Mouse (Mus musculus) 3T3-L1 (cell line): Measurements from ENCODE around the gene Nras.

Experiments used
- DNase-seq: peaks from one replicate; pipeline ENCODE4 v3.0.0-alpha.2; 2015; ENCODE audit warnings: low read depth, low spot score

Gene Nras

DNA sequence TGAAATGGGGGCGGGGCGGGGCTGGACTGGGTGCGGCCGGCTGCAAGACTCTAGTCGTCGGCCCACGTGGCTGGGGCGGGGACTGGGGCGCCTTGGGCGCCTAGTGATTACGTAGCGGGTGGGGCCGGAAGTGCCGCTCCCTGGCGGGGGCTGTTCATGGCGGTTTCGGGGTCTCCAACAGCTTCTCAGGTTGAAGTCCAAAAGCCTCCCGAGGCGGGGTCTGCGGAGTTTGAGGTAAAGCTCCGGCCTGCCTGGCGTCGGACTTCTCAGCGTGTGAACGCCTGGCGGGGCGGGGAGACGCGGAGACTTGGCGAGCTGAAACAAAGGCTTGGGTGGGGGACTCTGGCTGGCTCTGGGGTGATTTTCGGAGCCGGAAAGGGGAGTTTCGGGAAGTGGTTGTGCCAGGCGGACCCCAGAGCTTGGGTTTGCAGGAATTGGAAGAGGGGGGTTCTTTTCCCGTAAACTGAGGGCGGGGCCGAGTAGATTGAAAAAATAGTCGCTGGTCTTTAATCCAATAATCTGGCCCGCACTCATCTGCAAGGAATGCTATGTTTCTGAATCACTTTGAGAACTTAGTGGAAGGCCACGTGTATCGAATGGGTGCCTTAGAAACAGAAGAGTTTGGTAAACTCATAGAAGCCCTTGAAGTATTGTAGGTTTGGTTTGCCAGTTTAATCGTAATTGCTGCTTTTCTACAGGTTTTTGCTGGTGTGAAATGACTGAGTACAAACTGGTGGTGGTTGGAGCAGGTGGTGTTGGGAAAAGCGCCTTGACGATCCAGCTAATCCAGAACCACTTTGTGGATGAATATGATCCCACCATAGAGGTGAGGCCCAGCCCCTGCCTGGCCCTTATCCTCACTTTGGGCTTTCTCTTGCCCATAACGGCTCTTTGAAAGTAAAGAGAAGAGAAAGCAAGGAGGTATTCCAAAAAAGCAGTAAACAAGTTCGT is at the start of gene Nras:
Gene Nras (plus strand): TSS at position 79 of the 951 bp plus-strand sequence.
- DNase-seq: peak; percentile 95

DNA sequence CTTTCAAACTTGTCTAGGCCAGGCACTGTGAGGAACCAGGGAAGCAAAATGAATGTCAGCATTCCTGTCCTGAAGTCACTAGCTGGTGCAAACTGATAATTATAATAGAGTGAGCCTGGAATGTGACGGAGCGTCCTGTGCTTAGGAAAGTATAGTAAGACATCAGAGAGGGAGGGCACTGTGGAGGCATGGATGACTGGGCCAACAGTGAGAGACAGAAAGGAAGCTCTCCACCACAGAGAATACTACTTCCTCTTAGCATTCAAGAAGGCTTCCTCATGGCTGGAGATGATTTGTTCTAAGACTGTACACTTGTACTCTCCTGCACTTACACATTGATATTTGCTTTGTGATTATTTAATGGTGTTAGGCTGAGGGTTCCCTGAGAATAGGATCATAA is 40.7 kb upstream of the Nras start:
- no peak for DNase-seq

DNA sequence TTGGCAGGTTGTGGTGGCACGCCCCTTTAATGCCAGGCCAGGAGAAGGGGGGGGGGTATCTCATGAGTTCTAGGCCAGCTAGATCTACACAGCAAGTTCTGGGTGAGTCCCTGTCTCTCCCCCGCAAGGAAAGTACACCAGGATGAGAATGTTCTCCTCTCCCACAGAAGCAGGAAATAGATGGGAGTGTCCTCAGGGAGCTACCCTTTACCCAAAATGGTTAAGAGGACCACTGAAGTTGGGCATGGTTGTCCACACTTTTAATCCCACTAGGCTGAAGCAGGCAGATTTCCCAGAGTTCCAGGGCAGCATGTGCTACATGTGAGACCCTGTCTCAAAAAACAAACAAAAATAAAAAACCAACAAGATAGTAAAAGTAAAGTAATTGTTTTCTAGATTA is 38.6 kb upstream of the Nras start:
- DNase-seq: peak; percentile 20

DNA sequence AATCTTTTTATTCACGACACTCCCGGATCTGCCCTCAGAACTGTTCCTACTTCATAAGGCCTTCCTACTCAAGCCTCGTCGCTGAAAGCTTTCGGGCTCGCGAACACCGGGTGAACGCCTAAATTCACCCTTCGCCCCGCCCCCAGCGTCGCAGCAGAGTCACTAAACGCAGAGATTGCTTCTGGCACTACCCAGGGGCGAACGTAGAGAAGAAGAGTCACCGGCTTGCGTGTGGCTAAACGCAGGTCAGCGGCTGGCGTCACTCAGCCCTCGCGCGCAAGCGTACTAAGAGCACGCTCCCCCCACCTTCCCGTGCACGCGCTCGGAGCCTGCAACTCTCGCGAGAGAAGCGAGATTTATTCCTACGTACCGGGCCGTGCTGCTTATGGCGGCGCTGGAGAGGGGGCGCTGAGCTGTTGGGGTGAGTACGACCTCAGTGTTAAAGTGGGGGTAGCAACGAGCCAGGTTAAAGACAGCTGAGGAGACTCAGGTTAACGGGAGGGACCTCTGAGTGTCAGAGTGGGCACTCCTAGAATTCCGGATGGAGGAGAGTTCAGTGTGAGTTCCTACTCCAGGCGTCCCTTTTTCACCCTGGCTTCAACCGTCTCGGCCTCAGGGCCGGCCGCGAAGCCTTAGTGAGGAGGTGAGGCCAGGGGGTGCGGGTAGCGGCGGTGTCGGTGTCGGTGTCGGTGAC is 37.7 kb upstream of the Nras start, which contains the start of gene Csde1:
Gene Csde1 (plus strand): TSS at position 178 of the 694 bp plus-strand sequence.
- peak; percentile 99 for DNase-seq

DNA sequence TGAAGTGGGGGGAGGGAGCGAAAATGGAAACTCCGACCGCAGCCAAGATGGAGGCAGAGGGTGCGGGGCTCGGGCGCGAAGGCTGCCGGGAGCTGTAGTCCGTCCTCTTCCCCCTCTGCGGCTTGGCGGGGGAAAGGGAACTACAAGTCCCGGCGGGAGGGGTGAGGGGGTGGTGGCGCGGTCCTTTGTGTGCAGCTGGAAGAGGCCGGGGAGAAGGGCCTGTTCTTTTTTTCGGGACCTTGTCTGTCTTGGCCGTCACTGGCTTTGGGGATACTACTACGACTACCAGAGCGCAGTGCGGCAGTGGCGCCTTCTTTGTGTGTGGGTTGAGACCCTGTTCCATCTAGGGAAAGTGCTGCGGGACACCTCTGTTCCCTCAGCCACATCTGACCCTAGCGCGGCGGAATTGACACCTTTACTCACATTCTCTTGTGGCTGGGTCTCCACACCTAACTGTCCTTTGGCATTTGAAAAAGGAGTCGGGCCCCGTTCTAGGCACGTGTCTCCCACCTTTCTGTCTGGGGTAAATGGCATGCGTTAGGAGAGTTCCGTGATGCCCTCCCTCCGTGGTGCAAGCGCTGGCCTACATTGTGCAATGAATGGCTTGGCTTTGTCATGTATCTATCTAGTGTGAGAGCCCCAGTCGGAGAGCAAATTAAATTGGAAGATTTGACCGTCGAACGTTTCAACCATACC is 37.0 kb upstream of the Nras start:
- peak; percentile 91 for DNase-seq

DNA sequence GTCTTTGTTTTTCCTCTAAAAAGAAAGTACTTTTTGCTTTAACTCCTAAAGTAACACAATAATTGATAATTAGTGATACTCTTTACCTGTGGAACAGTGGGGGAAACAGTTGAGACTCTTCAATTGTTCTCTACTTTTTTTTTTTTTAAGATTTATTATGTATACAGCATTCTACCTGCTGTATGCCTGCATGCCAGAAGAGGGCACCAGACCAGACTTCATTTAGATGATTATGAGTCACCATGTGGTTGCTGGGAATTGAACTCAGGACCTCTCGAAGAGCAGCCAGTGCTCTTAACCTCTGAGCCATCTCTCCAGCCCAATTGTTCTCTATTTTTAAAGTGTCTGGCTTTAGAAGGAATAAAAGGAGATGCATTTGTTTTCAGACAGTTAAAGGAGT is 31.9 kb upstream of the Nras start:
- peak; percentile 65 for DNase-seq

DNA sequence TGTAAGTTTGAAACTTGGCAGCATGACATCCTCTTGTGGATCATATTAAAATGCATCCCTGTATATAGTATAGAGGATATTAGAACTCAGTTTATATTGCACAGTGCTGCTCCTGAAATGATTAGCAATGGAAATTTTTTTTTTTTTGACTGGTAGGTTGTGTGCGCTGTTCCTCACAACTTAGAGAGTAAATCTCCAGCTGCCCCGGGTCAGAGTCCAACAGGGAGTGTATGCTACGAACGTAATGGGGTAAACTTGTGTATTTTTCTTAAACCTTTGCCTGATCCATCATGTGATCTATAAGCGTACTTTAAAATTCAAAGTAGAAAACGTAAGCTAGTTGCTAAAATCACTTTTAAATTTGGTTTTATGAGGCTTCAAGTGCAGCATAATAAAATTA is 17.8 kb upstream of the Nras start:
- no peak for DNase-seq

DNA sequence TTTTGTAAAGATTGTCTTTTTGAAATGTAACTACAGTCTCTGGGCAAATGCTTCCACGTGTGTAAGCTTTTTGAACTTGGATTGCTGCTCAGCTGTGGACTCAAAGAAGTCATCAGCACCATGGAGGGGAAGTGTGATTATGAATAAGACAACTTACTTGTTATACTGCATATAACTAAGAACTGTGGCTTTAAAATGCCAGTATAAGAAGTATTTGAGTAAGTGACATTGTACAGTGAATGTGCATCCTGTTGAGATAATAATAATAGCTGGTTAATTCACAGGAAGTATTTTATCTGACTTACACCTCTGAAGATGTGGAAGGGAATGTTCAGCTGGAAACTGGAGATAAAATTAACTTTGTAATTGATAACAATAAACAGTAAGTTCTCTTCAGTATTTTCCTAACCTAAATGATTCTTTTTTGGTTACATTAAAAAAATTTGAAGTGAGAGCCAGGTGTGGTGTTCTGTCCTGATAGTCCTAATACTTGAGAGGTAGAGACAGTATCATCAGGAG is 17.2 kb upstream of the Nras start:
- DNase-seq: no peak

DNA sequence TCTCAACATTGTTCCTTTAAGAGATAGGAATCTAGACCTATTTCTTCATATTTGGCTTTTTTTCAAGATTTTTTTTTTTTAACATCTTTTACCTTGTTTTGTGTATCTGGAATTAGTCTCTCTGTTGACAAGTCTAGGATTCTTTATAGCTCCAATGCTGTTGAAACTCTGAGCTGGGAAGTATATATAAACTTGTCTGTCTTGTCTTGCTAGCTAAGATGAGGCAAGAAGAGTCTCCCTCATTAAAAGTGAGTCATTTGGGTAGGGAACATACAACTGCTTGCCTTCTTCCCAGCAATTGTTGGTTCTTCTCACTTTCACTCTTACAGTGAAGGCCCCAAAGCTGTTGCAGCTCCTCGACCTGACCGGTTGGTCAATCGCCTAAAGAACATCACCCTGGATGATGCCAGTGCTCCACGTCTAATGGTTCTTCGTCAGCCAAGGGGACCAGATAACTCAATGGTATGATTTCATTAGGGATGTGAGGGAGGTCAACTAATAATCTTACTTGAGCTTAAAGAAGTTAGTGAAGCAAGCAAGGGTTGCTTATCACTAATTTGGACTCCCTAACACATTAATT is 2.0 kb upstream of the Nras start:
- no peak for DNase-seq

DNA sequence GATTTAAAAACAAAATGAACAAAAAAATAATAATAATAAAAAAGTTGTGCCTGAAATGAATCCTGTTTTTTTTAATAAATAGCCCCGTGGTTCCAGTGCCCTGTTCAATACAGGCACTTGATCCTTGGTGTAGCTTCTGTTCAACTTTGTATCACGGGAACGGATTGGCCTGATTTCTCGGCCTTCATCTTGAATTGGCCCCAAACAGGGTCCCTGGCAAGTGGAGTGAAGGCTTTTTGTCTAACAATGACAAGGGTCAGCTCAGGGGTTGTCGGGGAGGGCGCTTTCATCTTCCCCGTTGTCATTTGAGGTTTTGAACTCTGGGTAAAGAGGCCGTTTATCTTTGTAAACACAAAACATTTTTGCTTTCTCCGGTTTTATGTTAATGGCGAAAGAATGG is 333 bp upstream of the Nras start:
- no peak for DNase-seq

DNA sequence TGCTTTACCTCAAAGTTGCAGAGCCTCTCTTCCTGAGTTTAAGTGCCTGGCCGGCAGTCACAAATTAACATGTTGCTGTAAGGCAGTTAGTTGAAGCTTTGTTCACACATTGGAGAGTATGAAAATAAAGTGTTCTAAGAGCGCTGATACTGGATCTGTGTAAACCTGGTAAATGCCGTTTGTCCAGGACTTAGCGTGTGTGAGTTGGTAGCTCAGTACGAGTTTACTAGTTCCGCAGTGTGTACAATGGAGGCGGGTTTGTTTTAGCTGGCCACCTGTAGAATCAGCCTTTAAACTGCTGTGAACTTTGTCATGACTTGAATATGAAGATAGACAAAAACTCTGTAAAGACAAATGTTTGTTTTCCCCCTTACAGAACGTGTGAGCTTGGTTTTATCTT is 8.8 kb downstream of the Nras start:
- DNase-seq: no peak

DNA sequence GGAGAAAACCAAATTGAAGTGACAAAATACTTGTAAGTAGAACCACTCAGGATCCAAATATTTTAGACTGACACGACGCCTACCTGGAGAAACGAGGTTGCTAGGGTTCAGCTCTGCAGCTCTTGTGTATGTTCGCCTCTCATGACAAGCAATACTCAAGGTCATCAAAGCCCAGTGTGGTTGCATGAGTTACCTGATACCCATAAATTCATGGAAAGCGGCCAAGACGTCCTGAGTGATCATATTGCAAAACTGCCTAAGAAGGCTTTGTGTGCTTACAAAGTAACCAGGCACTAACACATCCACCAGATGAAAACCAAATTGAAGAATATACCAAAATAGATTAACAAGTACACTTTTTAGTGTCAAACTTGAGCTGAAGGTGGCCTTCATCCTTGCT is 10.9 kb downstream of the Nras start:
- peak; percentile 29 for DNase-seq

DNA sequence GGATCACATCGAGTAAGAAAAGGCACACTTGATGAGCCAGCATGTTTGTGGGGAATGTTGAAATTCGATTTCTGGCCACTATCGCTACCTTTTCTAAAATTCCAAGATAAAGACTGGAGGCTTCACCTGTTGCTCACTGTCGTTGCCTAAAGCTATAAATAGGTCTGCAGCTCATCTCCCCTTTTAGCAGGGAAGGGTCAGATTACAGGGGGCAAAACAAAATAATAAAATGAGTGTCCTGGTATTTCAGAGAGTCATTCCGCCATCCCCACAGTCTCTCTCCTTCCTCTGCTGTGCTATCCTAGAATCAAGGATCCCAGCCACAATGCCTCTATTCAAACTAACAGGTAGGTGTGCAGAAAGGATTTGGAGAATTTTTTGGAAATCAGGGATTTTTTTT is 15.7 kb downstream of the Nras start, which contains the start of gene Ampd1:
Gene Ampd1 (plus strand): TSS at position 244 of the 400 bp plus-strand sequence.
- DNase-seq: no peak

DNA sequence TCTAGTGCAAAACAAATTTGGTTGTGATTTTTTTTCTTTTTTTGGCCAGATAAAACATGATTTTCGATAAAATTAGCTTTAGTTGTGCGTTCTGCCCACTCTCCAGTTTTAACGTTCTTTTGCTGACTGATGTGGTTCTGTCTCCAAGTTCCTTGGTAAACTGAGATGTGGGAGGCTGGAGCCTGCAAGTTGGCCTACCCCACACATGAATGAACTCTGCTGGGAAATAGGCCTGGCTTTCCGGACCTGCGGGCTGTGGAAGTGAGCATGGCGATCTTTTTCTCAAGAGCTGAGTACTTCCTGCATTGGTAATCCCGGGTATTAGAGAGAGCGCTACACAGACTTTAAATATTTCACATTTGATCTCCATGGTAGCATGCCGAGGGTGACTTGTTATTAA is 17.8 kb downstream of the Nras start:
- no peak for DNase-seq

DNA sequence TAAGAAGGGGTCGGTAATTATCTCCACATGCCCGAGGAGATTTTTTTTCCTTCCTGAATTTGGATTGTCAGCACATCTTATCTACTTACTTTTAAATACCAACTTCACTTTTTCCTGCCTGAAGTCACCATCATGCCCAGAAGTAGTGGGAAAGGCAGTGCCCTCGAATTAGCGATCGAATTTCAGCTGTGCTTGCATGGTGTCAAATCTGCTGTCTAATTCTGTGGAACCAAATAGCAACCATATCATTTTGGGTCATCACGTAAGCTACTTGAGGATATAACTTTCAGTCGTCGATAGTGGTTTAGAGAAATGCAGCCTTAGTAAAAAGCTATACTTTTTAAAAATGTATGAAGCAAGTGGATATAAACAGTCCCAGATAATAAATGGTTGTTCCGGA is 18.4 kb downstream of the Nras start:
- DNase-seq: no peak

DNA sequence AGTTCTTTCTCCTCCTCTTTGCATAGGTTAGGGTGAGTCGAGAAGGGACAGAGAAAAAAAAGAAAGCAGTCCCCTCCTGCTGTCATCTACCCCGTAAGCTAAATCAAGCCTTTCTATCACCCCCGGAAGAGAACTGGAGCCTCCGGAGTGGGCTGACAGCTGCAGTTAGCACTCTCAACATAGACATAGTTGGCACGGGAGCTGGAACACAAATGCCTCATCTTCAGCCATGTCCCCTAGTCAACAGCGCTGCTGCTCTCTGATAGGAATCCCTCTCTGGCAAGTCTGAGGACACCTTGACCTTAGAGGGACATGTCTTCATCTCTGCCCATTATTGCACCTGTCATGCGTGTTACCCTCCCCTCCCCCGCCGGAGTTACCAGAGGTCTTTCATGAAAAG is 21.2 kb downstream of the Nras start:
- DNase-seq: no peak

DNA sequence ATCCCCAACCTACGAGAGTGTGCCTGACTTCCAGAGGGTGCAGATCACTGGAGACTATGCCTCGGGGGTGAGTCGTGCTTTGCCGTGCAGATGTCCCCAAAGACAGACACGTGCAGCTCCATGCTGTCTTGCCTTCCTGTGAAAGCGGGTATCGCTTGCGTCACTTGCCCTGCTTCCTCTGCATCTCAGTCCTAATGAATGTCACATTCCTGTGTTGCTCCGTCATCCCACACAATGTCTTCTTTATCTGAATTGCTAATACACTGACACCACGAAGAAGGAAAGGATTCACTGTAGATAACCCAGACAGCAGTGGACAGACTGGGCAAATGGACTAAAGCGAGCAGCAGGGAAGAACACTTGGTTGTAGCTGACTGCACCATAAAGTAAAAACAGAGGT is 23.0 kb downstream of the Nras start:
- peak; percentile 68 for DNase-seq

DNA sequence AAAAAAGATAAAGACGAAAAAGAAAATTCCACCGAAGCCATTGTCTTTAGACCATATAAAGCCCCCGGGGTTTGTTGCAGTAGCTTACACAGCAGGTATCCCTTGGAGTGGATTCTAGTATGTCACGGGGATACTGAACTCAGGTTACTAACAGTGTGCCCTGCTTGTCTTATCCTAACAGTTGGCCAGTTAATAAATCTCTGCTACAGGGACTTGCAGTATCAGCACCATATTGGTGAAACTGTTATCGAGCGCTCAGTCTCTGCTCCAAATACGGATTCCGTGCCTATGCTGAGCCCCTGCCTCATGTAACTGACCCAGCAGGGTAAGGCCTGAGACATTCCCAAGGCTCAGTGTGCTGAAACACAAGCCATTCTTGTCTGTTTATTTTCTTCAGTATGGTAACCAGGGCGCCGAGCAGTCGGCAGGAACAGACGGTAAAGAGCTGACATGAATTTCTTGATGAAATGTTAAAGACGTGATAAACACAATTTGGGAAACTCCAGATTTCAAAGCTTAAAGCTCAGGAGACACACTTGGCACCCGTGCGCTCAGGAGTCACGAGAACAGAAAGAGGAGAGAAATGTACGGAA is 23.9 kb downstream of the Nras start:
- DNase-seq: no peak

DNA sequence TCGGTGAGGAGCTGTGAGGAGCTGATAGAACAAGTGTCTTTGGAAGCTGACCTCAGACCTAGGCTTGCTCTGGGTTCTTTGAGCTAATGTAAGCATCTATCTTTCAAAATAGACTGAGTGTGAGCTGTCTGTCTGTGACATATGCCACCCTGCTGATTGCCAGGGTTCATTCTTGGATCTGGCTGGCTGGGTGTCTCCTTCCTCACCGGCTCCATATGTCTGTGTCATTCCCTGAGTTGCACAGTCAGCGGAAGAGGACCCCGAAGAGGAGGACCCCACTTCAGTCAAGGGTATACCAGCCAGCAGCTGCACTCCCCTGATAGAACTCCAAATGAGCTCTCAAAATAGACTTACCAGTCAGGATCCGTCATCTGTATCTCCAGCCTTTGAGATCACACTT is 24.7 kb downstream of the Nras start:
- DNase-seq: no peak

DNA sequence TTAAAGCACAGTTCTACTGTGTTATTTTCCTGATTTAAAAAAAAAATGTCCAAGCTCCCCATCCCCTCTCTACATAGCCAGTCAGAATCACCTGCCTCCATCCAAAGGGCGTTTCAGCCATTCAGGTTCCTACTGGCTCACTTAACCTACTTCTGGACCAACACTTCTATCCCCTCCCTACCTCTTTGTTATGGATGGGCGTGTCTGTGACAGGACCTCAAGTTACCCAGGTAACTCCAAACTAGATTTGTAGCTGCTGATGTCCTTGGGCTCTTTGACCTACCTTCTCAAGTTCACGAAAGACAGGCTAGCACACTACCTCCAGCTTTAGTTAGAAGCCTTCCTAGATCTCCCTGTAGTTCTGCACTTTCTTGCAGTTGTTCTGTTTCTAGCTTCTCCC is 27.9 kb downstream of the Nras start:
- DNase-seq: no peak

DNA sequence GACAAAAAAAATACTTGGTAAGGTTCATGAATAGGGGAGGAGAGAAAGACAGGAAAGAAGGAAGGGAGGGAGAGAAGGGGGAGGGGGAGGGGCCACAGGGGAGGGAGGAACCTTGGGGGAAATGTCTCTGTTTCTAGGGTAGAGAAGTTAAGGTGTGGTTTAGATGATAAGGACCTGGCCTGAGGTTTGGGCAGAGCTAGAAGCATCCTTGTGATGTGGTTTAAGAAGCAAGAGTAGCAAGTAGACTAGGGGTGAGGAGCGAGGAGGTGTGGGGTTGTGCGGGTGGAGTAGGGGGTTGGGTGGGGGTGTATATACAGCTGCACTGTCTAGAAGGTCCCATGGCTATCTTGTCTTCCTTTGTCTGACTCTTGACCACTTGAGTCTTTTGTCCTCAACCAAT is 33.7 kb downstream of the Nras start:
- no peak for DNase-seq
